Mouse (Mus musculus) cerebellum, adult 8-10 months (tissue): Measurements from ENCODE around the gene Ubd.
"Not testable (repeated sequence)": the region's sequence is repeated elsewhere in the genome, so short reads cannot be mapped to it uniquely, and the experiment has no call there.

Experiments
- DNase-seq: peaks from one replicate; pipeline ENCODE4 v3.0.0; 2022

The Ubd gene

DNA sequence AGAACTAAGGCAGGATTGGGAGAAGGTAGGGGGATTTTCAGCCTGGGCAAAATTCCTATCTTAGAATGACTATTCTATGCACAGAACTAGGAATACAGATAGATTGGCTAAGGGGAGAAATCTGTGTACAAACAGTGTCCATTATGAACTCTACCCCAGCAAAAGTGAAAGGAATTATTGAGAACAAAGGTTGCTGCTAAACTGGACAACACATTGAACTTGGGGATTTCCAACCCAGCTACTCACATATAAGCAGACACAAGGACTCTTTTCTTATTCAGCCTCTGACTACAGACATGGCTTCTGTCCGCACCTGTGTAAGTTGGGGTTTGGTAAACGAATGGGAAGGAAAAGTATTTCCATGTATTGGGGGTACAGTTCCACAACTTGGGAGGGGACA is at the start of gene Ubd:
Ubd (plus strand) TSS at position 237 of the 400 bp plus-strand sequence.
- no peak for DNase-seq

GRCm38 (mm10) chr17:37161394-37161793 is 32.3 kb upstream of the Ubd start, which contains the start of gene Olfr93:
Gene Olfr93, minus strand, starts transcription at chr17:37161494.
- no peak for DNase-seq

GRCm38 (mm10) chr17:37185474-37185873 is 8.2 kb upstream of the Ubd start:
- no peak for DNase-seq

- peak; percentile 23 for DNase-seq
These were observed 3.0 kb upstream of the Ubd start for GRCm38 (mm10) chr17:37190711-37191110.

GRCm38 (mm10) chr17:37193032-37193431 is 660 bp upstream of the Ubd start:
- DNase-seq, result no peak

DNA sequence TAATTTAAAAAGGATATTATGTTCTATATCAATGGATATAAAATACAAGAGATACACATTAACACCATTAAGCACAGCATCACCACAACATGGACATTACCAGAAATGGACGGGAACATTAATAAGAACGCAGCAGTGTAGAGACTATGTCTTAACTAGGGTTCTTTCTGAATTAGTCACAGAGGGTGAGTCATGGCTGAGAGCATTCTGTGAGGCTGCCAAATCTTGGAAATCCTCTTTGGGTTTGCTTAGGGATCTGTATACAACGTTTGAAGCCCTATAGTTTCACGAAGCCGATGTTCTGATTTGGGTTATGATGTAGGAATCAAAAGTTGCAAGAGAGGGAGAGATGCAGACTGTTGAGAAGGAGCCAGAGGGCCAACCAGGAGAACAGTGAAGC is 1.1 kb downstream of the Ubd start:
- no peak for DNase-seq

- no peak for DNase-seq
These were observed 3.4 kb downstream of the Ubd start for GRCm38 (mm10) chr17:37196845-37197724.

GRCm38 (mm10) chr17:37200894-37201293 is 7.2 kb downstream of the Ubd start, which contains the start of gene Olfr94:
Gene Olfr94, minus strand, starts transcription at chr17:37200994.
- no peak for DNase-seq

- peak; percentile 71 for DNase-seq
These were observed 9.7 kb downstream of the Ubd start for GRCm38 (mm10) chr17:37203206-37203916.

DNA sequence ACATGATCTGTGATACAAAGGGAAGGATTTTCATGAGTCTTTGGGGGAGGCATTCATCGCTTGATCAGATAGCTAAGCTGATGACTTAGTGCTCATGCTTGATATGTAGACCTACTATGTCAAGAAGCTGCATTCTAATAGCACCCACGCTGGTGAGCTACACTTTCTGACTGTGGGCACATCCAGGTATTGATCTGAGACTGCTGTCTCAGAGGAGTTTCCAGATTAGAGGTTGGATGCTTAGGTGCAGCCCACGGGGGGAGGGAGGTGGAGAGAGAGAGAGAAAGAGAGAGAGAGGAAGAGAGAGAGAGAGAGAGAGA is 10.2 kb downstream of the Ubd start:
- DNase-seq, result no peak

GRCm38 (mm10) chr17:37210884-37211768 is 17.4 kb downstream of the Ubd start:
- DNase-seq, result no peak

DNA sequence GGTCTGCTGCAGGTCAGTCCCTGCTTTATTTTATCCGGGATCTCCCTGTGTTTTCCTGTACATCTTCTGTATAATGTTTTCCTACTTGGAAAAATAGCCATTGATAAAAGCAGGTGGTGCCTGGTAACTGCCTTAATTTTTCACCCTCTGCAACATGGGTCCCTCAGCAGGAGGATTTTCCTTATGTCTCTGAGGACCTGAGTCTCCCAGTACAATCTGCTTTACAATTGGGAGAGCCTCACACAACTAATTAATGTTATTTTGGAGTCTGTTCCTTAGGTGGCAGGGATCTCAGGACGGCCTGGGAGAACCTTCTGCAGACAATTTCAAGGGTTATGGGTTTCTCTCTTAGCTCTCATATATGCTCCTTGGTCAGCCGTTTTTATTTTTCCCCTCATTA is 19.3 kb downstream of the Ubd start, which contains the start of gene Olfr95:
Olfr95 (minus strand) TSS at position 101 of the 400 bp plus-strand sequence.
- DNase-seq, result no peak

- DNase-seq, result no peak
These were observed 24.8 kb downstream of the Ubd start for GRCm38 (mm10) chr17:37218486-37218885.

DNA sequence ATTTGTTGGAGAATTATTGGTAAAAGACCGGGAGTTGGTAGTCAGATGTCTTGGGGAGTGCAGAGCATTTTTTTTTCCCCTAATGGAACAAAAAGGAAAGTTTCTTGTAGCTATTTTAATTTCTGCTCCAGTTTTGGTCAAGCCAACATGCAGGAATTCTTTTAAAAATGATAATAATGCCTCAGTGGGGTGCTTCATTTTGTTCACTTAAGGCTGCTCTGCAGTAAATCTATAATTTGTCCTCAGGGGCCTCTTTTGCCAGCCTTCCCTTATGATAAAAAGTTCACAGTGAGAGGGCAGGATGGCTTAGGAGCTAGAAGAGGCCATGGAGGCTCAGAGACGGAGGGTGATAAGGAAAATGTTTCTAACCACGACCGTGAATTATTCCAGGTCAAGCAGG is 26.2 kb downstream of the Ubd start, which contains the start of gene Olfr96:
Olfr96 (plus strand) TSS at position 301 of the 400 bp plus-strand sequence.
- DNase-seq, result no peak

DNA sequence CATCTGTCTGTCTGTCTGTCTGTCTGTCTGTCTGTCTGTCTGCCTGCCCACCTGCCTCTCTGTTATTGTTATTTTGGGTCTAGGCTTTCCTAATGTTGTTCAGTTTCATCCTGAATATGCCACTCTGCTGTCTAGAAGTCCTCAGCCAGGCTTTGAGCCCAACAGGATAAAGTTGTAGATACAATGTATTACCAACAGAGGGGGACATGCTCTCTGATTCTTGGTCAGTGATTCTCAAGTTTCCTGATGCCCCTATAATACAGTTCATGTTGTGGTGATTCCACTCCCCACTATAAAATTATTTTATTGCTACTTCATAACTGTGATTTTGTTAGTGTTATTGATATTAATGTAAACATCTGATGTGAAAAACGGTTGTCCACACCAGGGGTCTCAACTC is 28.2 kb downstream of the Ubd start:
- no peak for DNase-seq

DNA sequence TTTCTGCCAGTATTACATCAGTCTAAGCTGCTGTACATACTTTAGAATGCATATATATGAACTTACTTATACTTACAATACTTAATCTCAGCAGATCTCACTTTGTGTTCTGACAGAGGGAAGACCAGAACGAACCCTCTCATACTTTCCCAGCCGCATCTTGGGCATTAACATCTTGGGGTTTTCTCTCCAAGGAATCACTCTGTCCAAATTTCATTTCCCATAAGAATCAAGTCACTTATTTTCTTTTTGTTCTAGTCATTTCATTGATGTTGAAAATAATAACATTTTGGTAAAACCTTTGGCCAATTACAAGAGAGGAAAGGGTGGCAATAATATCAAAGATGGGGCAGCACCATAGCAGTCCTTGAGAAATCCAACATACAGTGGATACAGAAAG is 43.5 kb downstream of the Ubd start, which contains the start of gene Olfr97:
Olfr97 (minus strand) TSS at position 101 of the 400 bp plus-strand sequence.
- not testable (repeated sequence) for DNase-seq

DNA sequence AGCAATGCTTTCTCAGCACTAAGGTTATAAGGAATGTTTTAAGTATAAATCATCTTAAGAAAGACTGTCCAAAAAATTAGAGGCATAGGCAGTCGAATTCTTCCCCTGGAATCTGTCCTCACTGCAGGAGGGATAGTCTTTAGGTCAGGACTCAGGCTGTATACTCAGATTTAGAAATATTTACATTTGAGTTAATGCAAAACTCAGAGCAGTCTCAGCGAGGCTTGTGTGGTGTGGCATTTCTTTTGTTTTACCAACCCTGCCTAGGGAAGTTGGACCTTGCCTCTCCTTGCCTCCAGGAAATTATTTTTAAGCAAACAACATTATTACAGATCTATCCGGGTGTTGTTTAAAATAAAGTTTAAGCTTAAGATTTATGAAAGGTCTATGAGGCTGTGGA is 48.5 kb downstream of the Ubd start:
- DNase-seq, result no peak
